12 mouse cellular contexts compared by ENCODE assay signal in the genomic region with DNA sequence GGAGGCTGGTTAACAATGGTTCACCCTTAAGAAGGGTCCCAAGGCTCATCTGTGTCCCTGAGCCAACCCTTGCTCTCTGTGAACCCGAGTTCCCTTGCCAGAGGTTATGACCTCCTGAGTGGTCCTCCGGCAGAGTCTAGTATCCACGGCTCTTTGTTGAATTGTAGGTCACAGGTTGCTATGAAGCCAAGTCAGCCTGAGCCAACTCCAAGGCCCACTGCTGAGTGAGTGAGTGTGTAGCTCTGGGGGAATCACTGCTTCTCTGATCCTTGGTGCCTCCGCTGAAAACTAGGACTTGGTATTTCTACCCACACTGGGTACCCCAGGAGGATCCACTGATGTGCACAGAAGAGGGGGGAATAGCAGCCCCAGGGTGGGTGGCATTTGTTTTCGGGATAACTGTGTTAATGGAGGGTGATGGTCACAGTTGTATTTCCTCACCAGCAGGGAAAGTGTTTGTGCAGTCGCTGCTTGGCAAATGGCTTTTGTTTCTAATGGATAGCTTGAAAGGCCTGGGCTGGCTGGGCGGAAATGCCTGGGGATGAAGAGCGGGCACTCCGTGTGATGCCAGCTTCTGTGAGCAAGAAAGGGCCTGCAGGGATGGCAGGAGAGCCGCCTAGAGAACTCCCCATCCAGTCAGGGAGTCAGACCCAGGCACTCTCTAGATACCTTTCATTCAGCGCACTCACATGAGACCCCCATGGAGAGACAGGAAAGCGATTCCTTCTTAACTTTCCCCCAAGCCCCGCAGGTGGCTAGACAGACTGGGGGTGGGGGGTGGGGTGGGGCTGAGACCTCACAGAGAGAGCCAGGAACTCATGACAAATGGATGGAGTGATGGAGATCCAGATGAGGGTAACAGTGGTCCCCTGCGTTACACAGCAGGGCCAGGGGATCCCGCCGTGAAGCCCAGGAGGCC. TPM values are rescaled to one million over a fixed set of nuclear protein-coding genes. Genes with fewer than 3 reads are reported as not detected.
DNase-seq lines count a peak whose midpoint lies in the region; ATAC-seq and TF ChIP-seq lines count a peak whose summit lies in the region.
"Had no signal": no experiment of that assay in that cellular context is flagged by ENCODE, and none has a peak within 500 bp of the region (broad histone marks: within the 10 kb centered on the region; RNA-seq: fewer than 3 reads in every experiment).

No protein-coding gene starts in this region.

- no peaks in the 10 kb centered on the region for H3K27me3 ChIP-seq in forebrain, embryonic 16.5 days (replicated peaks; ENCODE audit: control insufficient read depth, insufficient read depth, low read length)
- peaks cover 18% of the 10 kb centered on the region for H3K27me3 ChIP-seq in neural tube, embryonic 12.5 days (replicated peaks)
- peaks cover 59% of the 10 kb centered on the region for H3K27me3 ChIP-seq in liver, embryonic 12.5 days (replicated peaks)
- H3K27me3 ChIP-seq in liver, postnatal 0 days (ENCODE audit: insufficient read depth, low read length): peaks cover 15% of the 10 kb centered on the region; the same call in 1 of the 2 replicates

- H3K27ac ChIP-seq in forebrain, embryonic 16.5 days (ENCODE audit: low read length): no peak overlapping the region
- H3K27ac ChIP-seq in neural tube, embryonic 12.5 days: no peak overlapping the region
- H3K27ac ChIP-seq in liver, embryonic 12.5 days: no peak overlapping the region
- no peak overlapping the region for H3K27ac ChIP-seq in liver, postnatal 0 days (ENCODE audit: low read depth)
- H3K27ac ChIP-seq: heart, embryonic 15.5 days; macrophage had no signal

- H3K9ac ChIP-seq in forebrain, embryonic 16.5 days (replicated peaks; ENCODE audit: low read depth, low read length): peak overlapping the region; percentile 23; the same call in 1 of the 2 replicates
- H3K9ac ChIP-seq in neural tube, embryonic 12.5 days: 0 out of 2 replicates have a peak overlapping the region, but pooled peaks have one; percentile 48
- H3K9ac ChIP-seq in liver, embryonic 12.5 days: no peak overlapping the region
- H3K9ac ChIP-seq in liver, postnatal 0 days (replicated peaks): no peak overlapping the region
- H3K9ac ChIP-seq: heart, embryonic 15.5 days had no signal

- TF ChIP-seq CTCF in liver, postnatal 0 days (IDR thresholded peaks at IDR 0.05; ENCODE audit: low read depth): no peak

- no peaks in the 10 kb centered on the region for H3K36me3 ChIP-seq in forebrain, embryonic 16.5 days (ENCODE audit: control insufficient read depth, insufficient read depth)
- H3K36me3 ChIP-seq in neural tube, embryonic 12.5 days: no peaks in the 10 kb centered on the region
- H3K36me3 ChIP-seq in liver, embryonic 12.5 days: no peaks in the 10 kb centered on the region
- H3K36me3 ChIP-seq in liver, postnatal 0 days (replicated peaks; ENCODE audit: insufficient read depth, low read length): no peaks in the 10 kb centered on the region
- H3K36me3 ChIP-seq: heart, embryonic 15.5 days had no signal

- intact Hi-C loops in left cerebral cortex, postnatal 4 days (cut with DNase I): no loop called here

- H3K9me3 ChIP-seq in forebrain, embryonic 16.5 days (ENCODE audit: control insufficient read depth, low read length): no peaks in the 10 kb centered on the region
- no peaks in the 10 kb centered on the region for H3K9me3 ChIP-seq in neural tube, embryonic 12.5 days
- H3K9me3 ChIP-seq in liver, embryonic 12.5 days (replicated peaks): no peaks in the 10 kb centered on the region
- no peaks in the 10 kb centered on the region for H3K9me3 ChIP-seq in liver, postnatal 0 days (ENCODE audit: low read length)
- H3K9me3 ChIP-seq: heart, embryonic 15.5 days had no signal

- no peak for ATAC-seq in forebrain, embryonic 16.5 days
- no peak for ATAC-seq in neural tube, embryonic 12.5 days (ENCODE audit: low FRiP score, low read depth)
- no peak for ATAC-seq in liver, embryonic 12.5 days
- no peak for ATAC-seq in liver, postnatal 0 days

- H3K4me3 ChIP-seq in forebrain, embryonic 16.5 days (replicated peaks; ENCODE audit: low read length): peak overlapping the region; percentile 2; the same call in 1 of the 2 replicates
- no peak overlapping the region; the same call in 1 of the 2 replicates for H3K4me3 ChIP-seq in neural tube, embryonic 12.5 days
- H3K4me3 ChIP-seq in liver, embryonic 12.5 days: no peak overlapping the region
- no peak overlapping the region for H3K4me3 ChIP-seq in liver, postnatal 0 days (ENCODE audit: low read depth, low read length)

- 21% methylated on average over 16 of the region's 16 CpGs for WGBS in forebrain, embryonic 16.5 days
- 17% methylated on average over 16 of the region's 16 CpGs for WGBS in neural tube, embryonic 12.5 days
- 34% methylated on average over 16 of the region's 16 CpGs for WGBS in liver, embryonic 12.5 days (ENCODE audit: insufficient replicate concordance)
- WGBS in liver, postnatal 0 days (ENCODE audit: insufficient replicate concordance): 58% methylated on average over 16 of the region's 16 CpGs

- peak overlapping the region; percentile 77 for H3K4me2 ChIP-seq in forebrain, embryonic 16.5 days (ENCODE audit: low read length)
- peak overlapping the region; percentile 80 for H3K4me2 ChIP-seq in neural tube, embryonic 12.5 days (replicated peaks)
- H3K4me2 ChIP-seq in liver, embryonic 12.5 days: no peak overlapping the region
- no peak overlapping the region for H3K4me2 ChIP-seq in liver, postnatal 0 days (ENCODE audit: low read depth, low read length)

- H3K4me1 ChIP-seq in forebrain, embryonic 16.5 days (replicated peaks; ENCODE audit: control insufficient read depth, insufficient read depth, low read length): peaks cover 24% of the 10 kb centered on the region
- peaks cover 43% of the 10 kb centered on the region for H3K4me1 ChIP-seq in neural tube, embryonic 12.5 days
- peaks cover 27% of the 10 kb centered on the region for H3K4me1 ChIP-seq in liver, embryonic 12.5 days
- no peaks in the 10 kb centered on the region for H3K4me1 ChIP-seq in liver, postnatal 0 days (ENCODE audit: insufficient read depth)

- no peak for TF ChIP-seq EP300 in liver, postnatal 0 days (IDR thresholded peaks at IDR 0.05; ENCODE audit: low read depth)

- DNase-seq in cerebellum, adult 11-12 months: peak; percentile 15
- DNase-seq in cerebellum, adult 9-10 months: no peak
- peak; percentile 50 for DNase-seq in left cerebral cortex, postnatal 4 days
- no peak for DNase-seq in left cerebral cortex, adult 8-10 months (ENCODE audit: low spot score in 2 of 2)
- no peak for DNase-seq in liver, postnatal 0 days
- DNase-seq: kidney, adult 18-20 months had no signal

RNA-seq across cellular contexts. Expression of a gene that starts 4.6 kb away (rescaled TPM):
- 10 to 100 TPM; 16.7 to 18.5 TPM for total RNA-seq in left cerebral cortex, postnatal 4 days (2021)
- 10 to 100 TPM in 2 of 4 experiments, 1 to 10 TPM in 2; 9.1 to 13.9 (median 10.2) TPM for total RNA-seq in left cerebral cortex, adult 8-10 months (2022)
- polyA plus RNA-seq in forebrain, embryonic 16.5 days (2015; fragmentation: Nextera tagmentation; extraction: Ambion mirVana): 11.1 and 16.4 TPM in 2 replicates
- 21.0 and 21.4 TPM in 2 replicates for polyA plus RNA-seq in neural tube, embryonic 12.5 days (2016; fragmentation: Nextera tagmentation; extraction: Ambion mirVana)
- 12.6 and 14.1 TPM in 2 replicates for polyA plus RNA-seq in liver, embryonic 12.5 days (2016; fragmentation: Nextera tagmentation; extraction: Ambion mirVana)
- 4.3 and 5.5 TPM in 2 replicates for polyA plus RNA-seq in liver, postnatal 0 days (2015; fragmentation: Nextera tagmentation; extraction: Ambion mirVana)

RNA-seq across cellular contexts. Expression of a gene that starts 55.1 kb away (rescaled TPM):
- under 1 TPM; 0.26 to 0.56 TPM for total RNA-seq in left cerebral cortex, postnatal 4 days (2021)
- total RNA-seq in left cerebral cortex, adult 8-10 months (2022): under 1 TPM in 2 of 4 experiments, not detected in 2; 0.26 to 0.28 TPM
- polyA plus RNA-seq in forebrain, embryonic 16.5 days (2015; fragmentation: Nextera tagmentation; extraction: Ambion mirVana): 0.39 and 0.53 TPM in 2 replicates
- polyA plus RNA-seq in neural tube, embryonic 12.5 days (2016; fragmentation: Nextera tagmentation; extraction: Ambion mirVana): 2.6 and 4.3 TPM in 2 replicates
- polyA plus RNA-seq in liver, embryonic 12.5 days (2016; fragmentation: Nextera tagmentation; extraction: Ambion mirVana): 0.88 and 0.91 TPM in 2 replicates
- 0.19 and 0.58 TPM in 2 replicates for polyA plus RNA-seq in liver, postnatal 0 days (2015; fragmentation: Nextera tagmentation; extraction: Ambion mirVana)
- total RNA-seq: layer of hippocampus, postnatal 14 days had no signal
- polyA plus RNA-seq: macrophage had no signal

Comparison
In these comparisons a context has a peak if more than half of its experiments do, and no peak if none do; other contexts are left out.
1. DNase-seq: peak in cerebellum, adult 11-12 months (single experiment) and left cerebral cortex, postnatal 4 days (single experiment); none in cerebellum, adult 9-10 months (single experiment), left cerebral cortex, adult 8-10 months (0 of 2) and liver, postnatal 0 days (single experiment).
2. H3K4me2 ChIP-seq: peak in forebrain, embryonic 16.5 days (single experiment) and neural tube, embryonic 12.5 days (single experiment); none in liver, embryonic 12.5 days (single experiment) and liver, postnatal 0 days (single experiment).
3. H3K9ac ChIP-seq: peak in forebrain, embryonic 16.5 days (single experiment) and neural tube, embryonic 12.5 days (single experiment); none in liver, embryonic 12.5 days (single experiment) and liver, postnatal 0 days (single experiment).